Mouse (Mus musculus) left cerebral cortex, adult 2 months (tissue): ENCODE data around the gene Zpbp2. TPM values are rescaled to one million over a fixed set of nuclear protein-coding genes. Genes with fewer than 3 reads are reported as not detected.

ENCODE experiments used
- DNase-seq, 2 experiments: peaks; one replicate each; pipeline ENCODE4 v3.0.0; 2021 to 2022; ENCODE audit warnings: low spot score in 2 of 2, mixed read lengths in 1 of 2; ENCODE audit errors: extremely low spot score in 1 of 2
- H3K27ac ChIP-seq: fragments of 200-600 bp; 2 replicates; pipeline ENCODE4 v1.8.1; 2022
- H3K4me3 ChIP-seq: fragments of 200-600 bp; 2 replicates; pipeline ENCODE4 v1.8.1; 2022
- CTCF ChIP-seq: fragments of 200-600 bp; IDR thresholded peaks from 2 replicates; pipeline ENCODE4 v1.8.1; 2022; ENCODE audit warnings: antibody characterized with exemption, mild to moderate bottlenecking, moderate library complexity
- intact Hi-C: fragments of 180-260 bp; cut with DNase I; formaldehyde crosslinking; loops from one replicate; pipeline ENCODE4 v1.15.1; 2025
- total RNA-seq, 2 experiments: library from RNA; stranded (reverse); gene quantifications; 2 replicates each; pipeline ENCODE4 v1.2.3; 2021

Gene Zpbp2
- total RNA-seq, 2 experiments from 2014 or later = not detected

DNA sequence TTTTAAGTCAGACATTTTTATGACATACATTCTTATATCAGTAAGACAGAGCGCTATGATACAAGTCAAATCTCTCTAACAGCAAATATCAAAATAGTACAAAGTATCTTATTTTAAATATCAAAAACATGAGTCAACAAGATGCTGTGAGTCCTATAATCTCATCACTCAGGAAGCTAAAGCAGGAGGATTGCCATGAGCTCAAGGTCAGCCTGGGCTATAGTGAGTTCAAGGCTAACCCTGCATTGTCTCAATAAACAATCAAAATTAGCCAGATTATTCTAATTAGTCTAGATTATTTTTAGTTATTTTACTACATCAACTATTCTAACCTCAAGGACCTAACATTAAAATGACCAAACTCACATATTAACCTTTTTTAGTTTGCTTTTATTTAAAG is 7.5 kb upstream of the Zpbp2 start:
- Histone ChIP-seq H3K27ac (no peak overlapping the region), H3K4me3 (no peak overlapping the region)
- no peak for TF ChIP-seq CTCF
- intact Hi-C loops = no loop called here
- DNase-seq = no peak

DNA sequence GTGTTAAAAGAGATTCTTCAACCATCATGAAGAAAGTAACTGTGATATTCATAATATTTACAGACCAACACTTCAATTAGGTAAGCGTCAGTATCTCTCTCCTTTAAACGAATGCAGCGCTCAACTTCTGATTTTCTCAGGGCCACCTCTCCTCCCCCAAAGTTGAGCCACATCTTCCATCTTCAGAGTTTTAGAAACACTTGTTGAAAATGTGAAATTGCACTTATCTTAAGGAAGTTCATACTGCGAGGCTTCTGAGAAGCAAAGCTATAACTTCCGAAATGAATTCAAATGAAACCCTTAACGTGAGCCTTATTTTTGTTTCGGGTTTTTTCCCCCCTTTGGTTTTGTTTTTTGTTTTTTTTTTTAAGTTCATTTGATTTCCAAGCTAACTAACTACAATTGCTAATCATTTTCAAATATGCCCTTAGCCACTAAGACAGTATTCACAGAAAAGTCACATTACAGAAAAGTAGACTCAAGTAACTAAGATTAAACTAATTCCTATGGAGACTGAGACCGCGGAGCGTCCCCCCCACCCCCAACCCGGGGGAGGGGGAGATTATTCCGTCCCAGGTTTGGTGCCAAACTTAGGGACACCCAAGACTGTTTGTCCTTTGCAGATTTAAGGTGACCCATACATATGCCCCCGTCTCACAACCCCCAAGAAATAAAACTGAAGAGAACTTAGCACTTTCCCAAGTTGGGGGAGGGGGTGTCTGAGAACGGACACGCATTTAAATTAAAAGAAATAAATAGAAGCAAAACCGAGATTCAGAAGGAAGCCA is 5.8 kb upstream of the Zpbp2 start:
- intact Hi-C loops = no loop called here
- peak overlapping the region; percentile 51 for H3K4me3 ChIP-seq
- TF ChIP-seq CTCF = no peak
- no peak overlapping the region for H3K27ac ChIP-seq
- DNase-seq = no peak

DNA sequence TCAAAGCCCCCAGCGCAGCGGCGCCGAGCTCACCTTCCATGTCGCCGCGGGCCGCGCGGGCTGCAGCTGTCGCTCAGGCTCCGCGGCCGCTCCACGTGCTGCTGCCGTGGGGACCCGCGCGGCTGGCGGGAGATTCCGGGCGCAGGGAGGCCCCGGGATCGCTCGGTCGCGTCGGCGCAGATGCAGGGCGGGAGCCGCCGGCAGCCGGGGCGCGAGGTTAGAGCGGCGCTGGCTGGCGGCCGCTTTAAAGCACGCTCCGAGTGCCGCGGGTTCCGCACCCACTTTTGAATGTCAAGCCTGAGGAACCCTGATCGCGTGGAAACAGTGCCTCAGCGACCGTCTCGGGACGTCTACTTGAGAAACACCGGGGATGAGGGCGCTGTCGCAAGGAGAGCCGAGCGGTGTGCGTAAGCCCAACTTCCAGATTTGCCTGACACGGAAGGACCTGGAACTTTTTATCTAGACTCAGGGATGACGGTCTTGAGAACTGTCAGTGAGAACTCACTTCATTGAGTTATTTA is 5.1 kb upstream of the Zpbp2 start, which contains the start of gene Ikzf3:
Gene Ikzf3, minus strand, starts transcription at position 321 of the 521 bp plus-strand sequence.
- Histone ChIP-seq H3K27ac (no peak within 1 kb of the TSS), H3K4me3 (peak within 1 kb of the TSS; percentile 51)
- intact Hi-C loops = no loop called here
- peak; percentile 18 to 20 for DNase-seq
- no peak for TF ChIP-seq CTCF

DNA sequence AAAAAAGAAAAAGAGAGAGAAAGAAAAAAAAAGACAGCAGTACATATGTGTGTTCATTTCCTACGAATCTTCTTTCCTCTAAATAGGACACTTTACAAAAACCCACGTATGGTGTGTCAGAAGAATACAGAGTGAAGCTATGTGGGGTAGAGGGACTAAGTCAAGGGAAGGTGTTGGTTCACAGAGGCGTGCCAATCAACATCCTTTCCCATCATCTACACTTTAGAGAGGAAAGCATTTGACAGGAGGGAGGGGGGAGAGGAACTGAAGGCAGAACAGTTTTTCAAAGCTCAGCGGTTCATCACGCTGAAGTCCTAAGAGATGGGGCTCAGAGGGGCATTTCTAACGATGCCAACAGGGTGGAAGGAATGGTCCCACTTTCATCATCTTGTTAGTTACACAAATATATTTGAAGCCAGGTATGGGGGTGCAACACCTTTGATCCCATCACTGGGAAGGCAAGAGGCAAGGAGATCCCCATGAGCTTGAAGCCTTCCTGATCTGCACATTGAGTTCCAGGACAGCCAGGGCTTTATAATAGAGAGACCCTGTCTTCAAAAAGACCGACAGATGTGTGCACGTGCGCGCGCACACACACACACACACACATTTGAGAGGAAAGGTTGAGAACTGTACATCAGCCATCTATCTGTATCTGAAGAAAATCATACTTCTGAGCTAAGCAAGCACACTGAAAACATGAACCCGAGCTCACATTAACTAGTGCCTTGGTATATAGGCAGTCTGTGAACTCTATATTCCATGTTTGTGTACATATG is 4.2 kb upstream of the Zpbp2 start:
- DNase-seq = no peak
- intact Hi-C loops = no loop called here
- H3K27ac ChIP-seq = no peak overlapping the region
- no peak overlapping the region for H3K4me3 ChIP-seq
- no peak for TF ChIP-seq CTCF

- Histone ChIP-seq H3K27ac (no peak overlapping the region), H3K4me3 (no peak overlapping the region)
- TF ChIP-seq CTCF = no peak
- intact Hi-C loops = no loop called here
- DNase-seq = no peak
Observed at GRCm38 (mm10) chr11:98547308-98547693, 3.6 kb upstream of the Zpbp2 start.

GRCm38 (mm10) chr11:98549363-98549762 is 1.5 kb upstream of the Zpbp2 start:
- DNase-seq = no peak
- intact Hi-C loops = no loop called here
- no peak overlapping the region for H3K4me3 ChIP-seq
- no peak; the same call in 1 of the 2 replicates for TF ChIP-seq CTCF
- no peak overlapping the region for H3K27ac ChIP-seq

- no peak for DNase-seq
- H3K4me3 ChIP-seq = peak overlapping the region; percentile 72
- peak overlapping the region; percentile 87 for H3K27ac ChIP-seq
- TF ChIP-seq CTCF = no peak
- intact Hi-C loops = loop anchor here (2.0 kb wide), 1 partner anchor 36 kb away; the partner anchor contains the start of gene Ormdl3
Observed at GRCm38 (mm10) chr11:98550311-98550974, 454 bp upstream of the Zpbp2 start.

- no peak for DNase-seq
- Histone ChIP-seq H3K4me3 (no peak overlapping the region), H3K27ac (no peak overlapping the region)
- TF ChIP-seq CTCF = no peak
- intact Hi-C loops = no loop called here
Observed at GRCm38 (mm10) chr11:98553966-98554365, 3.1 kb downstream of the Zpbp2 start.

GRCm38 (mm10) chr11:98555124-98555700 is 4.3 kb downstream of the Zpbp2 start:
- Histone ChIP-seq H3K27ac (no peak overlapping the region), H3K4me3 (no peak overlapping the region)
- DNase-seq = no peak
- intact Hi-C loops = no loop called here
- TF ChIP-seq CTCF = peak; percentile 35

DNA sequence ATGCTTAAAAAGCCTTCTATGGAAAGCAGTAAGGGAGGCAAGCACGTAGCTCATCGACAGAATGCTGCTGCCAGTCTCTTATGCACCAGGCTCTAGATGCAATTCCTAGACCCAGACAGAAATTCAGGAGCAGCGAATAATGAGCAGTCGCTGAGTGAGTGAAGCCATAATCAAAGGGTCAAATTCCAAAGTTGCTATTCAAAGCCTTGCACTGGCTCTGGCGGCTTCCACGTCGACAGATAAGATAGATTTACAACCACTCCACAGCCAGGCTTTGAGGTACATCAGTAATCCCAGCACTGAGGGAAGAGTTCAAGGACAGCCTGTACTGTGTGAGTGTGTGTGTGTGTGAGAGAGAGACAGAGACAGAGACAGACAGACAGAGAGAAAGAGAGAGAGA is 10.0 kb downstream of the Zpbp2 start:
- no peak overlapping the region for H3K27ac ChIP-seq
- intact Hi-C loops = no loop called here
- TF ChIP-seq CTCF = no peak
- DNase-seq = no peak
- H3K4me3 ChIP-seq = no peak overlapping the region

DNA sequence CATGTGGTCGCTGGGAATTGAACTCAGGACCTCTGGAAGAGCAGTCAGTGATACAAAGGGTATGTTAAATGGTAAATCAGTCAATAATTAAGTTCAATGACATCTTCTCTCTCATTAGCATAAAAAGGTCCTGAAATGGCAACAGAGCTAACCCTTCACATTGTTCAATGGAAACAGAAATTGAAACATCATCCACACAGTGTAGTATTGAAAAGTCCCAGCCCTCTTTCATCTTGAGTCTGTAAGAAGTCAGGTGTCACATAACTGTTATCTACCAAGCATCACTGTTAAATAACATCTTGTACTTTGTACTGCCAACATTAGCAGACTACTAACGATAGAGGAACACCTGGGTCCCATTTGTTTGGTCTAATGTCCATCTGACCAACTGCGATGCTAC is 12.1 kb downstream of the Zpbp2 start:
- intact Hi-C loops = no loop called here
- Histone ChIP-seq H3K27ac (no peak overlapping the region), H3K4me3 (no peak overlapping the region)
- no peak for DNase-seq
- no peak for TF ChIP-seq CTCF
